In genomic region chr14:122375070-122375811, GRCm38 (mm10) we compare ENCODE assay signal across 18 mouse cellular contexts.
A peak's percentile ranks its signal among the peaks of the same experiment; 100 is the strongest.
DNase-seq lines count a peak whose midpoint lies in the region; ATAC-seq and TF ChIP-seq lines count a peak whose summit lies in the region.
"Had no signal": no experiment of that assay in that cellular context is flagged by ENCODE, and none has a peak within 500 bp of the region (broad histone marks: within the 10 kb centered on the region; RNA-seq: fewer than 3 reads in every experiment).

No protein-coding gene starts in this region.

- no peaks in the 10 kb centered on the region for H3K27me3 ChIP-seq in cerebellum, adult 2 months (ENCODE audit: control insufficient read depth, insufficient read depth, low read length)
- peaks cover 20% of the 10 kb centered on the region for H3K27me3 ChIP-seq in forebrain, postnatal 0 days (ENCODE audit: insufficient read depth, low read length)
- H3K27me3 ChIP-seq in midbrain, embryonic 11.5 days (ENCODE audit: control insufficient read depth, insufficient read depth, low read length), result peaks cover 56% of the 10 kb centered on the region
- H3K27me3 ChIP-seq: CH12.LX, Patski had no signal

- no peaks in the 10 kb centered on the region for H3K9me3 ChIP-seq in forebrain, postnatal 0 days (ENCODE audit: low read length)
- H3K9me3 ChIP-seq in midbrain, embryonic 11.5 days (ENCODE audit: control insufficient read depth, low read length), result no peaks in the 10 kb centered on the region
- H3K9me3 ChIP-seq: embryonic facial prominence, embryonic 12.5 days; heart, embryonic 13.5 days; kidney, embryonic 15.5 days had no signal

- H3K27ac ChIP-seq in cerebellum, adult 2 months (ENCODE audit: insufficient read depth, low read length), result peak overlapping the region; percentile 100
- H3K27ac ChIP-seq in forebrain, postnatal 0 days (ENCODE audit: low read depth, low read length), result 0 out of 2 replicates have a peak overlapping the region, but pooled peaks have one; percentile 0
- H3K27ac ChIP-seq in midbrain, embryonic 11.5 days (ENCODE audit: low read depth, low read length), result peak overlapping the region; percentile 78
- H3K27ac ChIP-seq: embryonic facial prominence, embryonic 12.5 days; heart, embryonic 13.5 days; kidney, embryonic 15.5 days had no signal

- 14% methylated on average over 12 of the region's 12 CpGs for WGBS in cerebellum, adult 2 months
- WGBS in forebrain, postnatal 0 days, result 50% methylated on average over 12 of the region's 12 CpGs
- WGBS in midbrain, embryonic 11.5 days, result 15% methylated on average over 12 of the region's 12 CpGs

- DNase-seq in cerebellum, adult 2 months, result peak in 1 of 2 experiments; percentile 67
- no peak for DNase-seq in cerebellum, postnatal 4 days (ENCODE audit: low spot score in 2 of 2)
- peak; percentile 79 for DNase-seq in brain, embryonic 14.5 days (ENCODE audit: low read depth)
- DNase-seq in forebrain, postnatal 0 days, result no peak
- peak; percentile 93 for DNase-seq in midbrain, embryonic 11.5 days (ENCODE audit: low spot score, missing footprints)
- DNase-seq in adrenal gland, postnatal 25 days, result no peak
- no peak for DNase-seq in spleen, adult 12 weeks (ENCODE audit: low spot score)
- DNase-seq in left cerebral cortex, adult 18-20 months (ENCODE audit: low spot score in 2 of 2), result no peak
- DNase-seq: gastrocnemius, postnatal 14 days; liver; lung, embryonic 14.5 days; right cerebral cortex, postnatal 14 days; thymus, postnatal 14 days had no signal

- H3K4me2 ChIP-seq in forebrain, postnatal 0 days (ENCODE audit: low read depth), result no peak overlapping the region
- peak overlapping the region; percentile 24; the same call in 1 of the 2 replicates for H3K4me2 ChIP-seq in midbrain, embryonic 11.5 days
- H3K4me2 ChIP-seq: lung, embryonic 14.5 days had no signal

- no peak overlapping the region for H3K9ac ChIP-seq in forebrain, postnatal 0 days
- H3K9ac ChIP-seq in midbrain, embryonic 11.5 days (ENCODE audit: low read length), result peak overlapping the region; percentile 38
- H3K9ac ChIP-seq: embryonic facial prominence, embryonic 12.5 days; heart, embryonic 13.5 days; kidney, embryonic 15.5 days; lung, embryonic 14.5 days had no signal

- ATAC-seq in forebrain, postnatal 0 days, result no peak
- no peak for ATAC-seq in midbrain, embryonic 11.5 days (ENCODE audit: low FRiP score)
- ATAC-seq: Patski had no signal

- peaks cover 8% of the 10 kb centered on the region; the same call in 1 of the 2 replicates for H3K4me1 ChIP-seq in cerebellum, adult 2 months (ENCODE audit: control insufficient read depth, insufficient read depth, low read length)
- H3K4me1 ChIP-seq in forebrain, postnatal 0 days (ENCODE audit: insufficient read depth), result no peaks in the 10 kb centered on the region
- H3K4me1 ChIP-seq in midbrain, embryonic 11.5 days (ENCODE audit: control insufficient read depth, insufficient read depth, low read length), result peaks cover 26% of the 10 kb centered on the region
- H3K4me1 ChIP-seq: heart, embryonic 13.5 days had no signal

- peak overlapping the region; percentile 9 for H3K4me3 ChIP-seq in cerebellum, adult 2 months (replicated peaks; ENCODE audit: insufficient read depth, low read depth, low read length)
- no peak overlapping the region for H3K4me3 ChIP-seq in forebrain, postnatal 0 days (ENCODE audit: low read depth, low read length)
- H3K4me3 ChIP-seq in midbrain, embryonic 11.5 days (ENCODE audit: low read depth, low read length), result no peak overlapping the region
- H3K4me3 ChIP-seq: embryonic facial prominence, embryonic 12.5 days; heart, embryonic 13.5 days; kidney, embryonic 15.5 days had no signal

- H3K36me3 ChIP-seq in forebrain, postnatal 0 days (ENCODE audit: insufficient read depth), result no peaks in the 10 kb centered on the region
- H3K36me3 ChIP-seq in midbrain, embryonic 11.5 days (ENCODE audit: control insufficient read depth, insufficient read depth, low read length), result no peaks in the 10 kb centered on the region
- H3K36me3 ChIP-seq: embryonic facial prominence, embryonic 12.5 days; heart, embryonic 13.5 days; kidney, embryonic 15.5 days had no signal

- no peak for TF ChIP-seq CTCF in cerebellum, adult 2 months (IDR thresholded peaks at IDR 0.05; ENCODE audit: borderline replicate concordance, insufficient read depth, low read depth, low read length)
- TF ChIP-seq CTCF in brain, embryonic 14.5 days (IDR thresholded peaks at IDR 0.05; ENCODE audit: borderline replicate concordance, extremely low read depth, insufficient read depth, insufficient read length), result no peak
- no peak for TF ChIP-seq CTCF in forebrain, postnatal 0 days (IDR thresholded peaks at IDR 0.05; ENCODE audit: low read depth)

- no peak for TF ChIP-seq POLR2A in cerebellum, adult 2 months (IDR thresholded peaks at IDR 0.05; ENCODE audit: borderline replicate concordance, insufficient read depth, low read length)
- no peak for TF ChIP-seq POLR2A in brain, embryonic 14.5 days (IDR thresholded peaks at IDR 0.05; ENCODE audit: borderline replicate concordance, extremely low read depth, insufficient read depth, insufficient read length, poor library complexity, severe bottlenecking)

Comparison
In these comparisons a context has a peak if more than half of its experiments do, and no peak if none do; other contexts are left out.
1. DNase-seq: peak in brain, embryonic 14.5 days (single experiment) and midbrain, embryonic 11.5 days (single experiment); none in cerebellum, postnatal 4 days (0 of 2), forebrain, postnatal 0 days (single experiment), adrenal gland, postnatal 25 days (single experiment), spleen, adult 12 weeks (single experiment) and left cerebral cortex, adult 18-20 months (0 of 2).
2. H3K27ac ChIP-seq: peak in every context shown above with its lines; median percentile 100 in cerebellum, adult 2 months; 78 in midbrain, embryonic 11.5 days; 0 in forebrain, postnatal 0 days.